Mouse (Mus musculus): ENCODE measurements around the gene Zan. TPM values are rescaled to one million over a fixed set of nuclear protein-coding genes. Genes with fewer than 3 reads are reported as not detected.

Zan gene
- polyA plus RNA-seq, 2 experiments, result 0.06 to 0.19 TPM

GRCm38 (mm10) chr5:137472252-137472904 lies 4.5 kb downstream of the Zan start:
- Histone ChIP-seq H3K4me1 (replicated peaks; ENCODE audit: control insufficient read depth in 2 of 2, insufficient read depth in 2 of 2, low read length in 1 of 2) (peaks cover 0 to 2% of the 10 kb centered on the region in 2 experiments; a peak in 1 of 4 replicates), H3K9me3 (ENCODE audit: control insufficient read depth, low read length) (no peaks in the 10 kb centered on the region), H3K9ac (replicated peaks) (no peak overlapping the region), H3K27ac (no peak overlapping the region), H3K4me2 (ENCODE audit: low read depth) (no peak overlapping the region), H3K4me3 (ENCODE audit: insufficient read depth in 1 of 2, low read depth in 2 of 2, low read length in 2 of 2) (no peak overlapping the region), H3K36me3 (replicated peaks; ENCODE audit: control insufficient read depth, insufficient read depth, low read depth) (no peaks in the 10 kb centered on the region), H3K27me3 (ENCODE audit: control insufficient read depth, insufficient read depth, low read length) (no peaks in the 10 kb centered on the region)
- no peak for ATAC-seq (ENCODE audit: insufficient read depth)
- TF ChIP-seq EP300 (IDR thresholded peaks at IDR 0.05; ENCODE audit: low read depth) (no peak), CTCF (IDR thresholded peaks at IDR 0.05; ENCODE audit: low read depth) (no peak)
- DNase-seq (ENCODE audit: low read depth in 3 of 3, low spot score in 3 of 3), result no peak
- WGBS (ENCODE audit: insufficient replicate concordance), result 24% methylated on average over 5 of the region's 5 CpGs

- Histone ChIP-seq H3K36me3 (replicated peaks; ENCODE audit: control insufficient read depth, insufficient read depth, low read depth) (no peaks in the 10 kb centered on the region), H3K4me2 (ENCODE audit: low read depth) (no peak overlapping the region), H3K9me3 (ENCODE audit: control insufficient read depth, low read length) (no peaks in the 10 kb centered on the region), H3K4me3 (ENCODE audit: insufficient read depth in 1 of 2, low read depth in 2 of 2, low read length in 2 of 2) (no peak overlapping the region), H3K27me3 (ENCODE audit: control insufficient read depth, insufficient read depth, low read length) (no peaks in the 10 kb centered on the region), H3K9ac (replicated peaks) (no peak overlapping the region), H3K27ac (no peak overlapping the region), H3K4me1 (replicated peaks; ENCODE audit: control insufficient read depth in 2 of 2, insufficient read depth in 2 of 2, low read length in 1 of 2) (no peaks in the 10 kb centered on the region)
- WGBS (ENCODE audit: insufficient replicate concordance), result 82% methylated on average over 6 of the region's 6 CpGs
- ATAC-seq (ENCODE audit: insufficient read depth), result no peak
- DNase-seq (ENCODE audit: low read depth in 3 of 3, low spot score in 3 of 3), result no peak
- TF ChIP-seq EP300 (IDR thresholded peaks at IDR 0.05; ENCODE audit: low read depth) (no peak), CTCF (IDR thresholded peaks at IDR 0.05; ENCODE audit: low read depth) (no peak)
Measured at GRCm38 (mm10) chr5:137466946-137467345, 9.9 kb downstream of the Zan start.

- no peak for TF ChIP-seq EP300 (IDR thresholded peaks at IDR 0.05; ENCODE audit: low read depth)
- TF ChIP-seq CTCF (IDR thresholded peaks at IDR 0.05; ENCODE audit: low read depth), result 0 out of 2 replicates have a peak, but pooled peaks have one; percentile 8
- Histone ChIP-seq H3K4me1 (replicated peaks; ENCODE audit: control insufficient read depth in 2 of 2, insufficient read depth in 2 of 2, low read length in 1 of 2) (no peaks in the 10 kb centered on the region), H3K27me3 (ENCODE audit: control insufficient read depth, insufficient read depth, low read length) (no peaks in the 10 kb centered on the region), H3K36me3 (replicated peaks; ENCODE audit: control insufficient read depth, insufficient read depth, low read depth) (no peaks in the 10 kb centered on the region), H3K27ac (no peak overlapping the region), H3K4me3 (ENCODE audit: insufficient read depth in 1 of 2, low read depth in 2 of 2, low read length in 2 of 2) (no peak overlapping the region), H3K4me2 (ENCODE audit: low read depth) (no peak overlapping the region), H3K9ac (replicated peaks) (no peak overlapping the region), H3K9me3 (ENCODE audit: control insufficient read depth, low read length) (no peaks in the 10 kb centered on the region)
- DNase-seq (ENCODE audit: low read depth in 3 of 3, low spot score in 3 of 3), result no peak
- ATAC-seq (ENCODE audit: insufficient read depth), result no peak
- 39% methylated on average over 3 of the region's 3 CpGs for WGBS (ENCODE audit: insufficient replicate concordance)
Measured at GRCm38 (mm10) chr5:137465049-137465448, 11.8 kb downstream of the Zan start.

- peak; percentile 57; the same call in 1 of the 2 replicates for ATAC-seq (ENCODE audit: insufficient read depth)
- peaks cover 0 to 1% of the 10 kb centered on the region in 2 experiments; a peak in 1 of 4 replicates for H3K4me1 ChIP-seq (replicated peaks; ENCODE audit: control insufficient read depth in 2 of 2, insufficient read depth in 2 of 2, low read length in 1 of 2)
- WGBS (ENCODE audit: insufficient replicate concordance), result 41% methylated on average over 7 of the region's 7 CpGs
- no peak overlapping the region for H3K9ac ChIP-seq (replicated peaks)
- no peak overlapping the region for H3K4me2 ChIP-seq (ENCODE audit: low read depth)
- H3K4me3 ChIP-seq (ENCODE audit: insufficient read depth in 1 of 2, low read depth in 2 of 2, low read length in 2 of 2), result no peak overlapping the region
- H3K27me3 ChIP-seq (ENCODE audit: control insufficient read depth, insufficient read depth, low read length), result no peaks in the 10 kb centered on the region
- H3K27ac ChIP-seq, result no peak overlapping the region
- TF ChIP-seq EP300 (IDR thresholded peaks at IDR 0.05; ENCODE audit: low read depth) (no peak), CTCF (IDR thresholded peaks at IDR 0.05; ENCODE audit: low read depth) (0 out of 2 replicates have a peak, but pooled peaks have one; percentile 5)
- H3K36me3 ChIP-seq (replicated peaks; ENCODE audit: control insufficient read depth, insufficient read depth, low read depth), result no peaks in the 10 kb centered on the region
- DNase-seq (ENCODE audit: low read depth in 3 of 3, low spot score in 3 of 3), result peak in 2 of 3 experiments; percentile 11 to 18
- H3K9me3 ChIP-seq (ENCODE audit: control insufficient read depth, low read length), result no peaks in the 10 kb centered on the region
Measured at GRCm38 (mm10) chr5:137455866-137456591, 20.8 kb downstream of the Zan start.

GRCm38 (mm10) chr5:137455206-137455605 lies 21.7 kb downstream of the Zan start:
- DNase-seq (ENCODE audit: low read depth in 3 of 3, low spot score in 3 of 3), result no peak
- WGBS (ENCODE audit: insufficient replicate concordance), result 23% methylated on average over 6 of the region's 6 CpGs

More at GRCm38 (mm10) chr5:137455206-137455605, 21.7 kb downstream of the Zan start:
- no peaks in the 10 kb centered on the region for H3K27me3 ChIP-seq (ENCODE audit: control insufficient read depth, insufficient read depth, low read length)
- ATAC-seq (ENCODE audit: insufficient read depth), result no peak
- H3K4me2 ChIP-seq (ENCODE audit: low read depth), result no peak overlapping the region
- H3K27ac ChIP-seq, result no peak overlapping the region
- H3K4me3 ChIP-seq (ENCODE audit: insufficient read depth in 1 of 2, low read depth in 2 of 2, low read length in 2 of 2), result no peak overlapping the region
- H3K9me3 ChIP-seq (ENCODE audit: control insufficient read depth, low read length), result no peaks in the 10 kb centered on the region
- no peaks in the 10 kb centered on the region for H3K36me3 ChIP-seq (replicated peaks; ENCODE audit: control insufficient read depth, insufficient read depth, low read depth)
- TF ChIP-seq EP300 (IDR thresholded peaks at IDR 0.05; ENCODE audit: low read depth) (no peak), CTCF (IDR thresholded peaks at IDR 0.05; ENCODE audit: low read depth) (no peak)
- peaks cover 0 to 1% of the 10 kb centered on the region in 2 experiments; a peak in 1 of 4 replicates for H3K4me1 ChIP-seq (replicated peaks; ENCODE audit: control insufficient read depth in 2 of 2, insufficient read depth in 2 of 2, low read length in 1 of 2)
- no peak overlapping the region for H3K9ac ChIP-seq (replicated peaks)

Data from liver, embryonic 14.5 days (tissue).